Mouse (Mus musculus) liver, embryonic 11.5 days (tissue): ENCODE data around the gene Gatad2b. TPM values are rescaled to one million over a fixed set of nuclear protein-coding genes. Genes with fewer than 3 reads are reported as not detected.
"Not testable (repeated sequence)": the region's sequence is repeated elsewhere in the genome, so short reads cannot be mapped to it uniquely, and the experiment has no call there.

Experiments
- ATAC-seq: fragments of 200-750 bp; cut with Nextera tagmentation; replicated peaks from 2 replicates; pipeline ENCODE4 v1.8.0; 2017; ENCODE audit warnings: moderate number of reproducible peaks, mild to moderate bottlenecking, moderate TSS enrichment, moderate library complexity; ENCODE audit not compliant: low FRiP score
- DNase-seq: peaks from one replicate; pipeline ENCODE4 v3.0.0-alpha.2; 2017; ENCODE audit warnings: low spot score
- H3K27ac ChIP-seq: fragments of 300-500 bp; sonication (generic); 2 replicates; pipeline ENCODE4 v1.5.1; 2014; ENCODE audit warnings: mild to moderate bottlenecking, low read depth, low read length, control low read depth
- H3K27me3 ChIP-seq: fragments of 300-500 bp; sonication (generic); replicated peaks from 2 replicates; pipeline ENCODE4 v1.6.1; 2014; ENCODE audit warnings: low read length, mixed read lengths; ENCODE audit not compliant: control insufficient read depth, insufficient read depth
- H3K36me3 ChIP-seq: fragments of 300-500 bp; sonication (generic); 2 replicates; pipeline ENCODE4 v1.6.1; 2014; ENCODE audit warnings: mild to moderate bottlenecking, low read length, moderate library complexity, mixed read lengths; ENCODE audit not compliant: control insufficient read depth, insufficient read depth
- H3K4me1 ChIP-seq: fragments of 300-500 bp; sonication (generic); replicated peaks from 2 replicates; pipeline ENCODE4 v1.6.1; 2014; ENCODE audit warnings: low read length, mixed read lengths; ENCODE audit not compliant: control insufficient read depth, insufficient read depth
- H3K4me2 ChIP-seq: fragments of 300-500 bp; sonication (generic); 2 replicates; pipeline ENCODE4 v1.6.1; 2014; ENCODE audit warnings: mild to moderate bottlenecking, control low read depth, moderate library complexity
- H3K4me3 ChIP-seq: fragments of 300-500 bp; sonication (generic); 2 replicates; pipeline ENCODE4 v1.5.1; 2014; ENCODE audit warnings: low read depth, low read length, control low read depth
- H3K9ac ChIP-seq: fragments of 300-500 bp; sonication (generic); 2 replicates; pipeline ENCODE4 v1.6.1; 2014; ENCODE audit warnings: low read depth, low read length, control low read depth
- H3K9me3 ChIP-seq: fragments of 300-500 bp; sonication (generic); 2 replicates; pipeline ENCODE4 v1.6.1; 2016; ENCODE audit warnings: low read length, inconsistent platforms, mixed read lengths; ENCODE audit not compliant: control insufficient read depth
- WGBS: fragments of 180-500 bp; shearing (Covaris S2); extraction: QIAGEN DNeasy Blood & Tissue Kit; methylation state at CpG from one replicate; pipeline ENCODE4 v1.1.7; 2014; 5-methylcytosine and 5-hydroxymethylcytosine counted together
- polyA plus RNA-seq: library from polyadenylated mRNA; unstranded; fragments of >200 nt; fragmentation: Nextera tagmentation; extraction: Ambion mirVana; gene quantifications from 2 replicates; pipeline ENCODE4 v1.2.1, GENCODE M21; 2014

Gatad2b gene
- polyA plus RNA-seq, 1 experiment from 2014 or later = 8.2 TPM

GRCm38 (mm10) chr3:90314241-90314640 lies 21.3 kb downstream of the Gatad2b start:
- H3K4me1 ChIP-seq = no peaks in the 10 kb centered on the region
- H3K4me2 ChIP-seq = no peak overlapping the region
- H3K27ac ChIP-seq = no peak overlapping the region
- no peaks in the 10 kb centered on the region for H3K27me3 ChIP-seq
- no peak overlapping the region for H3K4me3 ChIP-seq
- H3K9ac ChIP-seq = no peak overlapping the region
- no peaks in the 10 kb centered on the region for H3K9me3 ChIP-seq
- H3K36me3 ChIP-seq = no peaks in the 10 kb centered on the region
- no peak for ATAC-seq
- no peak for DNase-seq

- ATAC-seq (no peak), DNase-seq (no peak)
- WGBS = 75% methylated on average over 6 of the region's 6 CpGs
- H3K27ac ChIP-seq = no peak overlapping the region
- H3K36me3 ChIP-seq = no peaks in the 10 kb centered on the region
- no peak overlapping the region for H3K4me2 ChIP-seq
- no peak overlapping the region for H3K4me3 ChIP-seq
- no peaks in the 10 kb centered on the region for H3K9me3 ChIP-seq
- no peak overlapping the region for H3K9ac ChIP-seq
- no peaks in the 10 kb centered on the region for H3K27me3 ChIP-seq
- H3K4me1 ChIP-seq = no peaks in the 10 kb centered on the region
Measured at GRCm38 (mm10) chr3:90322289-90322688, 29.3 kb downstream of the Gatad2b start.

GRCm38 (mm10) chr3:90323119-90323518 lies 30.1 kb downstream of the Gatad2b start:
- H3K9me3 ChIP-seq = no peaks in the 10 kb centered on the region
- no peaks in the 10 kb centered on the region for H3K36me3 ChIP-seq
- H3K9ac ChIP-seq = no peak overlapping the region
- no peak overlapping the region for H3K4me3 ChIP-seq
- no peaks in the 10 kb centered on the region for H3K4me1 ChIP-seq
- ATAC-seq = 0 out of 2 replicates have a peak, but pooled peaks have one; percentile 29
- no peak overlapping the region for H3K27ac ChIP-seq
- H3K4me2 ChIP-seq = no peak overlapping the region
- DNase-seq = no peak
- WGBS = 70% methylated on average over 5 of the region's 5 CpGs
- no peaks in the 10 kb centered on the region for H3K27me3 ChIP-seq

GRCm38 (mm10) chr3:90332485-90332884 lies 39.5 kb downstream of the Gatad2b start:
- Histone ChIP-seq H3K4me3 (no peak overlapping the region), H3K9ac (no peak overlapping the region), H3K4me1 (no peaks in the 10 kb centered on the region), H3K36me3 (no peaks in the 10 kb centered on the region), H3K27ac (no peak overlapping the region), H3K4me2 (no peak overlapping the region), H3K27me3 (no peaks in the 10 kb centered on the region), H3K9me3 (no peaks in the 10 kb centered on the region)
- no peak for DNase-seq
- WGBS = 84% methylated on average over 5 of the region's 5 CpGs
- ATAC-seq = no peak

- Histone ChIP-seq H3K9me3 (no peaks in the 10 kb centered on the region), H3K36me3 (no peaks in the 10 kb centered on the region)
- no peak for ATAC-seq
Measured at GRCm38 (mm10) chr3:90335517-90335916, 42.5 kb downstream of the Gatad2b start.

GRCm38 (mm10) chr3:90338190-90338589 lies 45.2 kb downstream of the Gatad2b start:
- DNase-seq (no peak), ATAC-seq (no peak)
- Histone ChIP-seq H3K9me3 (no peaks in the 10 kb centered on the region), H3K36me3 (0 out of 2 replicates have a peak, but pooled peaks cover 8% of the 10 kb centered on the region), H3K27ac (no peak overlapping the region), H3K27me3 (no peaks in the 10 kb centered on the region), H3K4me2 (no peak overlapping the region), H3K4me1 (peaks cover 3% of the 10 kb centered on the region; the same call in 1 of the 2 replicates), H3K9ac (no peak overlapping the region), H3K4me3 (no peak overlapping the region)
- 81% methylated on average over 3 of the region's 3 CpGs for WGBS

More at GRCm38 (mm10) chr3:90335517-90335916, 42.5 kb downstream of the Gatad2b start:
- no peak overlapping the region for H3K27ac ChIP-seq
- H3K4me2 ChIP-seq = no peak overlapping the region
- H3K9ac ChIP-seq = no peak overlapping the region
- peaks cover 3% of the 10 kb centered on the region; the same call in 1 of the 2 replicates for H3K4me1 ChIP-seq
- H3K27me3 ChIP-seq = no peaks in the 10 kb centered on the region
- no peak for DNase-seq
- no peak overlapping the region for H3K4me3 ChIP-seq

GRCm38 (mm10) chr3:90340177-90340576 lies 47.2 kb downstream of the Gatad2b start:
- no peaks in the 10 kb centered on the region for H3K27me3 ChIP-seq
- DNase-seq (no peak), ATAC-seq (no peak)
- no peak overlapping the region for H3K9ac ChIP-seq
- no peaks in the 10 kb centered on the region for H3K9me3 ChIP-seq
- H3K4me1 ChIP-seq = peaks cover 3% of the 10 kb centered on the region; the same call in 1 of the 2 replicates
- H3K4me2 ChIP-seq = no peak overlapping the region
- 0 out of 2 replicates have a peak, but pooled peaks cover 8% of the 10 kb centered on the region for H3K36me3 ChIP-seq
- no peak overlapping the region for H3K27ac ChIP-seq
- no peak overlapping the region for H3K4me3 ChIP-seq

GRCm38 (mm10) chr3:90342853-90343252 lies 49.9 kb downstream of the Gatad2b start:
- H3K27ac ChIP-seq, H3K9ac ChIP-seq, ATAC-seq, H3K9me3 ChIP-seq, H3K27me3 ChIP-seq, H3K4me1 ChIP-seq, H3K4me2 ChIP-seq, H3K4me3 ChIP-seq, DNase-seq: not testable (repeated sequence)
- H3K36me3 ChIP-seq = peaks cover 14% of the 10 kb centered on the region; the same call in 1 of the 2 replicates
- whole genome bisulfite sequencing = 50% methylated on average over 2 of the region's 2 CpGs

- WGBS = 96% methylated on average over 4 of the region's 4 CpGs
- H3K4me1 ChIP-seq = no peaks in the 10 kb centered on the region
Measured at GRCm38 (mm10) chr3:90347847-90348246, 54.9 kb downstream of the Gatad2b start.

More at GRCm38 (mm10) chr3:90347847-90348246, 54.9 kb downstream of the Gatad2b start:
- no peaks in the 10 kb centered on the region for H3K9me3 ChIP-seq
- H3K27me3 ChIP-seq = no peaks in the 10 kb centered on the region
- H3K4me3 ChIP-seq = no peak overlapping the region
- no peak for DNase-seq
- H3K4me2 ChIP-seq = no peak overlapping the region
- no peak overlapping the region for H3K27ac ChIP-seq
- peaks cover 23% of the 10 kb centered on the region for H3K36me3 ChIP-seq
- ATAC-seq = no peak
- no peak overlapping the region for H3K9ac ChIP-seq
